Mouse (Mus musculus) heart, postnatal 0 days (tissue): Measurements from ENCODE around the gene Fgd3. TPM values are rescaled to one million over a fixed set of nuclear protein-coding genes. Genes with fewer than 3 reads are reported as not detected.

ENCODE experiments used
- ATAC-seq: fragments of 200-750 bp; cut with Nextera tagmentation; 2 replicates; pipeline ENCODE4 v1.8.0; 2017; ENCODE audit warnings: low read depth, moderate number of reproducible peaks, moderate library complexity; ENCODE audit not compliant: insufficient read depth
- DNase-seq: peaks from one replicate; pipeline ENCODE4 v3.0.0-alpha.2; 2016; ENCODE audit warnings: low spot score
- H3K27ac ChIP-seq: fragments of 300-500 bp; sonication (generic); 2 replicates; pipeline ENCODE4 v1.5.1; 2014; ENCODE audit warnings: low read depth, mild to moderate bottlenecking
- H3K27me3 ChIP-seq: fragments of 300-500 bp; sonication (generic); 2 replicates; pipeline ENCODE4 v1.6.1; 2014; ENCODE audit warnings: low read length, mixed read lengths; ENCODE audit not compliant: control insufficient read depth, insufficient read depth
- H3K36me3 ChIP-seq: fragments of 300-500 bp; sonication (generic); replicated peaks from 2 replicates; pipeline ENCODE4 v1.6.1; 2014; ENCODE audit warnings: low read length, mixed read lengths; ENCODE audit not compliant: control insufficient read depth, insufficient read depth
- H3K4me1 ChIP-seq: fragments of 300-500 bp; sonication (generic); 2 replicates; pipeline ENCODE4 v1.6.1; 2014; ENCODE audit warnings: antibody characterized with exemption; ENCODE audit not compliant: control insufficient read depth, insufficient read depth
- H3K4me2 ChIP-seq: fragments of 300-500 bp; sonication (generic); 2 replicates; pipeline ENCODE4 v1.6.1; 2014; ENCODE audit warnings: low read depth, mild to moderate bottlenecking, low read length, moderate library complexity
- H3K4me3 ChIP-seq: fragments of 300-500 bp; sonication (generic); 2 replicates; pipeline ENCODE4 v1.5.1; 2014; ENCODE audit warnings: low read depth, low read length
- H3K9ac ChIP-seq: fragments of 300-500 bp; sonication (generic); replicated peaks from 2 replicates; pipeline ENCODE4 v1.6.1; 2014; ENCODE audit warnings: low read depth, low read length, mixed read lengths
- H3K9me3 ChIP-seq: fragments of 300-500 bp; sonication (generic); replicated peaks from 2 replicates; pipeline ENCODE4 v1.6.1; 2016; ENCODE audit warnings: low read length; ENCODE audit not compliant: control insufficient read depth
- CTCF ChIP-seq: IDR thresholded peaks from 2 replicates; pipeline ENCODE4 v1.5.1; 2016; ENCODE audit warnings: antibody characterized with exemption, control low read depth, low read depth
- EP300 ChIP-seq: IDR thresholded peaks from 2 replicates; pipeline ENCODE4 v1.6.1; 2016; ENCODE audit warnings: antibody characterized with exemption, low read depth
- WGBS: fragments of 180-500 bp; shearing (Covaris S2); extraction: QIAGEN DNeasy Blood & Tissue Kit; methylation state at CpG from one replicate; pipeline ENCODE4 v1.1.7; 2014; 5-methylcytosine and 5-hydroxymethylcytosine counted together
- polyA plus RNA-seq: library from polyadenylated mRNA; unstranded; fragments of >200 nt; fragmentation: Nextera tagmentation; extraction: Ambion mirVana; gene quantifications from 2 replicates; pipeline ENCODE4 v1.2.1, GENCODE M21; 2015
- total RNA-seq: library from RNA; depleted of rRNA; stranded (reverse); fragments of >200 nt; gene quantifications from 2 replicates; pipeline ENCODE4 v1.2.3, GENCODE M21; 2014; ENCODE audit warnings: low replicate concordance

Fgd3 gene
- total and polyA plus RNA-seq, 2 experiments from 2014 or later = 0.05 to 1.6 TPM

- no peak for DNase-seq
- TF ChIP-seq EP300 (no peak), CTCF (no peak)
- Histone ChIP-seq H3K27ac (peak overlapping the region; percentile 90), H3K27me3 (no peaks in the 10 kb centered on the region), H3K36me3 (no peaks in the 10 kb centered on the region), H3K4me2 (no peak overlapping the region), H3K4me3 (no peak overlapping the region), H3K9me3 (no peaks in the 10 kb centered on the region), H3K9ac (no peak overlapping the region), H3K4me1 (peaks cover 78% of the 10 kb centered on the region)
- WGBS = 23% methylated on average over 7 of the region's 7 CpGs
- ATAC-seq = 0 out of 2 replicates have a peak, but pooled peaks have one; percentile 21
Observed at GRCm38 (mm10) chr13:49362364-49362763, 42.3 kb upstream of the Fgd3 start.

DNA sequence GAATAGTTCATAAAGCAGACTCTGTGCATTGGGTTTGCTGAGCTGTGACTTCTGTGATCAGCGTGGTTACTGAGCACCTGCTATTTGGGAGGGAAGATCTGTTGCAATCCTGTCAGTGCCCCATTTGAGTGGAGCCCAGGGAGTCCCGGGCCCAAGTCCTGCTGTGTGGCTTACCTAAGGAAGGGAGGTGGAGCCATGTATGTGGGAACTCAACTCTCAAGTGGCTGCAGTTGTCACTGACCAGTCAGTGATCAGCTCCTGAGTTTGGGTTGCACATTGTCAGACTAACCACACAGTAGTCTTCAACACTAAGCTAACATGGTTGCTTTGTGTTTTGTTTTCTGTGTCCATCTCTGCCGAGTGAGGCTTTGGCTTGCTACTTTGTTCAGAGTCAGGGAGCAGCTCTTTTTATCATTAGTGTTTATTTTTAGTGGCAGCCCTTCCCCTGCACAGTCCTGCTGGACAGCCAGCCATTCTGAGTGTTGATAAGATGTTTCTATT, 40.8 kb upstream of the Fgd3 start:
- WGBS = 5% methylated on average over 3 of the region's 3 CpGs
- TF ChIP-seq CTCF = no peak
- TF ChIP-seq EP300 = 0 out of 2 replicates have a peak, but pooled peaks have one; percentile 53
- no peaks in the 10 kb centered on the region for H3K9me3 ChIP-seq
- no peak overlapping the region for H3K4me3 ChIP-seq
- H3K4me2 ChIP-seq = peak overlapping the region; percentile 34
- peaks cover 68% of the 10 kb centered on the region for H3K4me1 ChIP-seq
- ATAC-seq = peak; percentile 66
- peak overlapping the region; percentile 90 for H3K27ac ChIP-seq
- H3K36me3 ChIP-seq = no peaks in the 10 kb centered on the region
- H3K27me3 ChIP-seq = no peaks in the 10 kb centered on the region
- H3K9ac ChIP-seq = no peak overlapping the region
- DNase-seq = peak; percentile 72

DNA sequence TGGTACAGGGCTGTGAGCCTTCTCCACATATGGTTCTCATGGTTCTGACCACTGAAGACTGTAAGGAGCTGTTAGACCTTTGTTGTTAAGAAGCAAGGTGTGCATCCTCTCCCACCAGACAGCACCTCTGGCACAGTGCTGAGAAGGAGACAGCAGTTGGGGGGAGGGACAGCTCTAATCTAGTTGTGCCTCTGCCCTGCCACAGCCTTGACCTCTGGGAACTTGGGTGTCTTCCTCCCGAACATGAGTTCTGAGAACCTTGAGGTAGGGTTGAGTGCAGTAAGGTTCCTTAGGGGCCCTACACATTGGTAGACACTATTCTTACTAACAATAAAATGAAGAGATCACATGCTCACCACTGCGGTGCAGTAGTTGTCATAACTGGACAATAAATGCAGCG, 38.1 kb upstream of the Fgd3 start:
- peaks cover 64% of the 10 kb centered on the region for H3K4me1 ChIP-seq

DNA sequence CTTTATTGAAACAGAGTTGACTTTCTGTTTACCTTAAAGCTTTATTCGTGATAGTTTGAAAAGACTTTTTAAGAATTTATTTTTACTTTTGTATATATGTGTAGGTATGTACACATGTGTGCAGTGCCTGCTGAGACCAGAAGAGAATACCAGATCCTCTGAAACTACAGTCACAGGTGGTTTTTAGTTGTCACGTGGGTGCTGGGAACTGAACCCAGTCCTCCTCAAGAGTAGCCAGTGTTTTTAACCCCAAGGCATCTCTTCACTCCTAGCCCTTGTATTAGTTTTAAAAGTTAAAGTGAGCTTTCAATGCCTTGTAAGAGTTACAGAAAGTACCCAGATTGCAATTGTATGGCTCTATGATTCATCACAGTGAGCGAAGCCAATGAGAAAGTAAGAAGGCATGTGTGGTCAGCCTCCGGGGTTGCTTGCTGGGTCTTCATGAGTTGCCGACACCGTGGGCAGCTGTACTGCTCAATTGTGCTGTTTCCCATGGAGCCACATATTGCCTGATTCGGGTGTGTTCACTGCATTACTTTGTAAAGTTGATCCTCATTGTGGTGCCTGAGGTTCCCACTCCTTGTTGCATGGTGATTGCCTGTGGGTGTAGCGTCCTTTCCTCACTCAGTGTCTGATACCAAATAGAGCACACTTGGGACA, 37.4 kb upstream of the Fgd3 start:
- no peak overlapping the region for H3K9ac ChIP-seq
- no peak for TF ChIP-seq EP300
- TF ChIP-seq CTCF = no peak
- WGBS = 92% methylated on average over 8 of the region's 8 CpGs
- H3K9me3 ChIP-seq = no peaks in the 10 kb centered on the region
- peaks cover 64% of the 10 kb centered on the region for H3K4me1 ChIP-seq
- H3K4me3 ChIP-seq = no peak overlapping the region
- H3K4me2 ChIP-seq = no peak overlapping the region
- ATAC-seq = no peak
- DNase-seq = no peak
- no peaks in the 10 kb centered on the region for H3K36me3 ChIP-seq
- no peak overlapping the region for H3K27ac ChIP-seq
- no peaks in the 10 kb centered on the region for H3K27me3 ChIP-seq

More for the DNA sequence above, 38.1 kb upstream of the Fgd3 start:
- DNase-seq = no peak
- ATAC-seq = no peak
- Histone ChIP-seq H3K27ac (0 out of 2 replicates have a peak overlapping the region, but pooled peaks have one; percentile 35), H3K9me3 (no peaks in the 10 kb centered on the region), H3K4me3 (no peak overlapping the region), H3K9ac (no peak overlapping the region), H3K36me3 (no peaks in the 10 kb centered on the region), H3K27me3 (no peaks in the 10 kb centered on the region), H3K4me2 (no peak overlapping the region)
- 76% methylated on average over 3 of the region's 3 CpGs for WGBS
- TF ChIP-seq CTCF (no peak), EP300 (no peak)

- TF ChIP-seq EP300 = no peak
- no peak for TF ChIP-seq CTCF
- Histone ChIP-seq H3K4me2 (no peak overlapping the region), H3K27me3 (no peaks in the 10 kb centered on the region), H3K9me3 (no peaks in the 10 kb centered on the region), H3K4me3 (no peak overlapping the region), H3K27ac (peak overlapping the region; percentile 67), H3K9ac (no peak overlapping the region), H3K4me1 (peaks cover 64% of the 10 kb centered on the region), H3K36me3 (no peaks in the 10 kb centered on the region)
- 63% methylated on average over 7 of the region's 7 CpGs for WGBS
- no peak for DNase-seq
- no peak for ATAC-seq
Observed at GRCm38 (mm10) chr13:49356090-49356489, 36.0 kb upstream of the Fgd3 start.
